Mouse (Mus musculus): ENCODE results near the gene Ube2t. TPM values are rescaled to one million over a fixed set of nuclear protein-coding genes. Genes with fewer than 3 reads are reported as not detected.

Ube2t gene
- total RNA-seq, 2 experiments from 2014 or later, result 7.8 to 43.6 TPM

- no peak for ATAC-seq (replicated peaks; ENCODE audit: low FRiP score, poor library complexity, severe bottlenecking)
Measured at GRCm38 (mm10) chr1:134992046-134992645, 29.8 kb downstream of the Ube2t start.

GRCm38 (mm10) chr1:134994739-134995138 is 32.4 kb downstream of the Ube2t start:
- no peak for ATAC-seq (replicated peaks; ENCODE audit: low FRiP score, poor library complexity, severe bottlenecking)

- ATAC-seq (replicated peaks; ENCODE audit: low FRiP score, poor library complexity, severe bottlenecking), result no peak
Measured at GRCm38 (mm10) chr1:134995437-134995836, 33.1 kb downstream of the Ube2t start.

- ATAC-seq (replicated peaks; ENCODE audit: low FRiP score, poor library complexity, severe bottlenecking), result no peak
Measured at GRCm38 (mm10) chr1:134995954-134996353, 33.6 kb downstream of the Ube2t start.

GRCm38 (mm10) chr1:134996471-134996870 is 34.1 kb downstream of the Ube2t start:
- no peak for ATAC-seq (replicated peaks; ENCODE audit: low FRiP score, poor library complexity, severe bottlenecking)

- no peak for ATAC-seq (replicated peaks; ENCODE audit: low FRiP score, poor library complexity, severe bottlenecking)
Measured at GRCm38 (mm10) chr1:134997568-134997967, 35.2 kb downstream of the Ube2t start.

GRCm38 (mm10) chr1:134998231-134998630 is 35.9 kb downstream of the Ube2t start:
- ATAC-seq (replicated peaks; ENCODE audit: low FRiP score, poor library complexity, severe bottlenecking), result no peak

- no peak for ATAC-seq (replicated peaks; ENCODE audit: low FRiP score, poor library complexity, severe bottlenecking)
Measured at GRCm38 (mm10) chr1:135000527-135000926, 38.2 kb downstream of the Ube2t start.

GRCm38 (mm10) chr1:135003346-135003745 is 41.0 kb downstream of the Ube2t start:
- no peak for ATAC-seq (replicated peaks; ENCODE audit: low FRiP score, poor library complexity, severe bottlenecking)

GRCm38 (mm10) chr1:135005696-135006095 is 43.3 kb downstream of the Ube2t start:
- ATAC-seq (replicated peaks; ENCODE audit: low FRiP score, poor library complexity, severe bottlenecking), result no peak

GRCm38 (mm10) chr1:135009833-135010232 is 47.5 kb downstream of the Ube2t start:
- ATAC-seq (replicated peaks; ENCODE audit: low FRiP score, poor library complexity, severe bottlenecking), result no peak

GRCm38 (mm10) chr1:135011912-135012311 is 49.5 kb downstream of the Ube2t start:
- no peak for ATAC-seq (replicated peaks; ENCODE audit: low FRiP score, poor library complexity, severe bottlenecking)

GRCm38 (mm10) chr1:135012472-135012871 is 50.1 kb downstream of the Ube2t start:
- no peak for ATAC-seq (replicated peaks; ENCODE audit: low FRiP score, poor library complexity, severe bottlenecking)

GRCm38 (mm10) chr1:135014921-135015445 is 52.6 kb downstream of the Ube2t start:
- ATAC-seq (replicated peaks; ENCODE audit: low FRiP score, poor library complexity, severe bottlenecking), result no peak

- no peak for ATAC-seq (replicated peaks; ENCODE audit: low FRiP score, poor library complexity, severe bottlenecking)
Measured at GRCm38 (mm10) chr1:135016907-135017655, 54.7 kb downstream of the Ube2t start.

GRCm38 (mm10) chr1:135017656-135018015 is 55.3 kb downstream of the Ube2t start:
- ATAC-seq (replicated peaks; ENCODE audit: low FRiP score, poor library complexity, severe bottlenecking), result no peak

- no peak for ATAC-seq (replicated peaks; ENCODE audit: low FRiP score, poor library complexity, severe bottlenecking)
Measured at GRCm38 (mm10) chr1:135019087-135019774, 56.9 kb downstream of the Ube2t start.

- ATAC-seq (replicated peaks; ENCODE audit: low FRiP score, poor library complexity, severe bottlenecking), result no peak
Measured at GRCm38 (mm10) chr1:135019775-135020167, 57.4 kb downstream of the Ube2t start.

GRCm38 (mm10) chr1:135020281-135020940 is 58.0 kb downstream of the Ube2t start:
- 0 out of 2 replicates have a peak, but pooled peaks have one; percentile 32 for ATAC-seq (replicated peaks; ENCODE audit: low FRiP score, poor library complexity, severe bottlenecking)

GRCm38 (mm10) chr1:135020970-135021369 is 58.6 kb downstream of the Ube2t start:
- ATAC-seq (replicated peaks; ENCODE audit: low FRiP score, poor library complexity, severe bottlenecking), result no peak

Measured in erythroblast, adult 5-6 weeks (primary cell).